Mouse (Mus musculus) lung, postnatal 14 days (tissue): ENCODE results near the gene Ddx27.

Experiments
- DNase-seq: peaks from one replicate; pipeline ENCODE4 v3.0.0; 2021

Ddx27 gene

DNA sequence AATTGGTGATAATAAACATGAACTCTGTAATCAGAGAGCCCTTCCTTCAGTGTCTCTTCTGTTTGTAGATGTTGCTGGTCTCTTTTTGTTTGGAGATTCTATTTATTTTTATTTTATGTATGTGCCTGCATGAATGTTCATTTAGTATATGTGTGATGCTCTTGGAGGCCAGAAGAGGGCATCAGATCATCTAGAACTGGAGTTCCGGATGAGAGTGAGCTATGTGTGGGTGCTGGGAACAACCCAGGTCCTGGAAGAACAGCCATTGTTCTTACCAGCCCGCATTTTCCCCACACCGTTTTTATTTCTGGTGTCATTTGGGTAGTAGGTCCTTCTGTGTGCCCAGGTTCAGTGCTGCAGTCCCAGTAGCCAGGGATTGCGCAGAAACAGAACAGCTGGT is 15.5 kb downstream of the Ddx27 start:
- DNase-seq, result no peak

GRCm38 (mm10) chr2:167037710-167038109 is 22.7 kb downstream of the Ddx27 start:
- DNase-seq, result no peak

GRCm38 (mm10) chr2:167038297-167038696 is 23.3 kb downstream of the Ddx27 start:
- DNase-seq, result no peak

DNA sequence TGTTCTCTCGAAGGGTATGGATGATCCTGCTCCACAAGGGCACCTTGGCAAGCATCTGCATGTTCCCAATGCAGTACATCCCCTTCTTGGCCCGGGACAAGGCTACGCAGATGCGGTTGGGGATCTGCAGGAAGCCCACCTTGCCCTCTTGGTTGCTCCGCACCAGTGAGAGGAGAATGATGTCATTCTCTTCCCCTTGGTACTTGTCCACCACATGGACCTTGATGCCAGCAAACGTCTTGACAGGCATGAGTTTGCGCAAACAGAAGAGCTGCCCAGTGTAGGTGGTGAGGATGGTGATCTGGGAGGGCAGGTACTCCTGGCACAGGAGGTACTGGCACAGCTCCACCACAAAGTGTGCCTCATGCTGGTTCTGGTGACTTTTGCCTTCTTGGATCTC is 23.7 kb downstream of the Ddx27 start:
- no peak for DNase-seq

GRCm38 (mm10) chr2:167039386-167039785 is 24.4 kb downstream of the Ddx27 start:
- DNase-seq, result no peak

GRCm38 (mm10) chr2:167043400-167044121 is 28.6 kb downstream of the Ddx27 start:
- no peak for DNase-seq

GRCm38 (mm10) chr2:167048223-167048622 is 33.2 kb downstream of the Ddx27 start:
- no peak for DNase-seq

DNA sequence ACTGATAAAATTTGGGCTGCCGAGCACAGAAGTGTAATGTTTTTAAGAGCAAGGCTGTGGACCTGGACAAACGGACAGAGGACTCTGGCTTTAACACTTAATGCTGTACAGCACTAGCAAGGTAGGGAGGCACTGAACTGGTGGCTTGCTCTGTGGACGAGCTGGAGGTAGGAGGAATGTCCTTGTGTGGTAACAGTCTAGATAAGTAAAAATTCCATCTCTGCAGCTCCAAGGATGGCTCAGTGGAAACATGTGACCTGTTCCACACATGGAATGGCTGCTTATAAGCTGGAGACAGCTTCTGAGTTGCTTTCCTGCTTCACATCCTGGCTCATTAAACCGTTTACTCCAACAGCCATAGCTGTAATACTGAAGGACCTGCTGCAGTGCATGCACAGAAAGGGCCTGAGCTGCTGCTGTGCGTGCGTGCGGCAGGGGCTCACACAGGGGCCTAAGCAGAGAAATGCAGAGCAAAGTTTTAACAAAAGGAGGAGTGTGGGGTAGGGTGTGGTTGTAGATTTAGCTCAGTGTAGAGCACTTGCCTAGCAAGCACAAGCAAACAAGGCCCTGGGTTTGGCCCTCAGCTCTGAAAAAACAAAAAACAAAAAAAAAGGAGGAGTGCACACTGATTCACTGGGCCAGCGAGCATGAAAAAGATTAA is 33.8 kb downstream of the Ddx27 start:
- no peak for DNase-seq

DNA sequence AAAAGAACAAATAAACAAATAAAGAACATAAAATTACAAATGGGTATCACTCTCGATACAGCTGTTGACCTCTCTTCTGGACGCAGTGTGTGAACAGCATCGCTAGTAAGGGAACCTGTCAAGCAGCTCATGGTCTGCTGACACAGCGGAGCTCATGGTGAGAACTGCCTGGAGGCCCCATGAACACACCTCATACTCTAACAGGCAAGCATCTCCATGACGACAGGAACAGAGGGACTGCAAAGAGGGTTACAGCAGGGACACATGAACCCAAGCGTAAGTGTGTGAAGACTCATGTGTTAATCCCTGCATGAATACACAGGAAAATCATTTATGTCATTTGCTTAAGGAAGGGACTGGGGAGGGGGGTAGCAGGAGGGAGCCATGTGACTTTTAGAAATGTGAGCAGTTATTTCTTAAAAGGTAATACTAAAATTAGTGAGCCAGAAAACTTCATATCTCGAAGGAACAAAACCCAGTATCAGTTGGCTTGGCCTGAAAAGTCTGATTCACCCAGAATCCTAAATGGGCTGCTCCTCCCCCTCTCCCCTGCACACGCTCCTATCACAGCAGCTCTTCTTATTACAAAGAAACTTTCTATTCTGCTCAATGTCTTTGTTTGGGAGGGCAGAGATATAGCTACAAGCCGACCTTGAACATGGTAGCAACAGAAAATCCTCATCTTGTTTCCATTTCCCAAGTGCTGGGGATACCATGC is 38.3 kb downstream of the Ddx27 start:
- DNase-seq, result no peak

GRCm38 (mm10) chr2:167055386-167055785 is 40.4 kb downstream of the Ddx27 start:
- DNase-seq, result peak; percentile 53

DNA sequence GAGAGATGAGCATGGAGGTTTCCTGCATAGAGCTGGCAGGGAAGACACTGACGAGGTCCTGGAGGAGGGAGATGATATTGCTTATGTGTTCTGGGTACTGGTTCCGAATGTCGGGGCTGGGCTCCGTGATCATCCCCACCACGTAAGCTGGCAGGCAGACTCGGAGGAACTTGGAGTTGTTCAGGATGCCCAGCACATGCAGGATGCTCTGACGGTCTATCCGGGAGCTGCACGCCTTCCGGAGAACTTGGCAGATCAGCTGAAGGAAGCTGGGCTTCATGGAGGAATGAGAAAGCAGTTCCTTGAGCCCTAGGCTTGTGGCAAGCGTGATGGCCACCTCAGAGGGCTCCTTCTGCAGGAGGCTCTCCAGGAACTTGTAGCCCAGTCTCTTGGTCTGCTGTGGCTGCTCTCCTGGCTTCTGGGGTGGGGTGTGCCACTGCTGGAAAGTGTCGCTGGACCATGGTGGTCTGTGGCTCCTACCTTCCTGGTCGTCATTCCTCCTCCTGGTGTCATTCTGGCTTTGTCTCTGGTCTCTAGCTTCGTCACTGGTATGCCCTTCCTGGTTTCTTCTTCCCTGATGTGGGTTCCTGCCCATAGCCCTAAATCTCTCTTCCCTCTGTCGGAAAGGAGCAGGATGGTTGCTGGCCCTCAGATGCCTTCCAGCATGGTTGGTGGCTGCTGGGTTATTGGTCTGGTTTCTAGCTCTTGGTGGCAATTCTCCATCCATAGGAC is 41.4 kb downstream of the Ddx27 start:
- DNase-seq, result no peak

DNA sequence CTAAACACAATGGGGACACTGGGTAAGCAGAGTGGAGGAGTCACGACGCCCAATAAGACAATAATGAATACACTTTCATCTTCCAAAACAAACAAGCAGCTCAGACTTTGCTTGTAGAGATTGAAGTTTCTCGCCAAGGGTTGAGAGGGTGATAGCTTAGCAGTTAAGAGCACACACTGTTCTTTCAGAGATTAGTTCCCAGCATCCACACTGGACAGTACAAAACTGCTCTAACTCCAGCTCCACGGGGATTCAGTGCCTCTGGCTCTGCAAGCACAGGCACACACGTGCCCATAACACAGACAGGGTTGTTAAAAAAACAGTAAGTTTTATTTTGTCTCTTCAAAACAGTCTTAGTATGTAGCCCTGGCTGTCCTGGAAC is 41.9 kb downstream of the Ddx27 start:
- DNase-seq, result no peak

- DNase-seq, result no peak
These were observed 43.2 kb downstream of the Ddx27 start for GRCm38 (mm10) chr2:167058201-167058600.

GRCm38 (mm10) chr2:167058814-167059387 is 43.9 kb downstream of the Ddx27 start:
- no peak for DNase-seq

DNA sequence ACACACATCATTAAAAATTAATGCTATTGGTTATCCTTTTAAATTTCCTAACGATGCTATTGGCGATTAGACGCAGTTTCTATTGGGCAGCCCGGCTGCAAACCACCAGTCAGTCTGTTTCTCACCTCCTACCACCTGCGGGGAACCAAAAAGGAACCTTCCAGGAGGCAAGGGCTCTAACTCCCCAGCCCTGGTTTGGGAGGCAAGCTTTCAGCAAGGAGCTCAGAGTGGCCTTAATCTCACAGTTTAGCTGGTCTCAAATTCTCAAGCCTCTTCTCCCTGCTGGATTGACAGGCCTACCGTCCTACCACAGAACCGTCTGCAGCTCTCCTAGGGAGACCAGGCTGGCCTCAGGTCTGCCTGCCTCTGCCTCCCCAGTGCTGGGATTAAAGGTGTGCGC is 44.5 kb downstream of the Ddx27 start:
- DNase-seq, result no peak

GRCm38 (mm10) chr2:167059960-167060359 is 45.0 kb downstream of the Ddx27 start:
- no peak for DNase-seq

GRCm38 (mm10) chr2:167060360-167060759 is 45.4 kb downstream of the Ddx27 start:
- no peak for DNase-seq

DNA sequence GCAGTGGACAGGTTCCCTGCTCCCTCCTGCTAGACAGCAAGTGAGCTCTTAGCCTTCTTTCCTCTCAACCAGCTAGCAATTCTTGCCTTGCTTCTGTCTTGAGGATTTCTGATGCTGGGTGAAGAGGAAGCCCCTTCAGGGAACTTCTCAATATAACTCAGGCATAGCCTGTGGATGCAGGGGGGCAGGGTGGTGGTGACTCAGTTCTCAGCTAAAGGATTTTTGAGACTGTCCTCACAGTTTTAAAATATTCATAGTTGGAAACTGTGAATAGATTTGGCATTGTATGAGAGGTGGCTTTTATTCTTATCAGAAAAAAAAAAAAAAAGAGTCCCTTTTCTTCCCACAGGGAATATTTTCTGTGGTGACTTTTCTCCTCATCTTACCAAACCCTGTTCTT is 45.8 kb downstream of the Ddx27 start:
- DNase-seq, result no peak

GRCm38 (mm10) chr2:167061381-167062034 is 46.5 kb downstream of the Ddx27 start:
- no peak for DNase-seq

DNA sequence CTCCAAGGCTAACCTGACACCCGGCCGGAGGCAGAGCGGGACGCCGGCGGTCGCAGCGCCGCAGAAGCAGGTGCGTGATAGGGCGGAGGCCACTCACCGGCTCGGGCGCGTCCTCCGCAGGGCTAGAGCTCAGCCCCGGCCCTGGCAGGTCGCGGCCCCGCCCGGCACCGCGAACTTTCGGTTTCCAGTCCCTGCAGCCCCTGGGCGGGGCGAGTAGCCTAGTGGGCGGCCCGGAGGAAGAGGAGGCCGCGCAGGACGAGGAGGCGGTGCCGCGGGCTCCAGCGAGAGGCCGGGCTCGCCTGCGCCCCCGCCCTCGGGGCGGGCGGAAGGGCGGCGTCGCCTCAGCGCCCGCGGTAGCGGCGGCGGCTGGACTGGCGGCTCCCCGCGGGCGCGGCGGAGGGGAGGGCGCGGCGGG is 47.5 kb downstream of the Ddx27 start:
- peak; percentile 95 for DNase-seq

- peak; percentile 97 for DNase-seq
These were observed 48.2 kb downstream of the Ddx27 start, which contains the start of gene Znfx1 for GRCm38 (mm10) chr2:167062965-167063880. Znfx1 (minus strand) TSS chr2:167063015.
